Mouse (Mus musculus): Measurements from ENCODE around the gene Fbxo7.

Fbxo7 gene

GRCm38 (mm10) chr10:86091919-86092318, 70.1 kb downstream of the Fbxo7 start:
- CTCF ChIA-PET: no interaction called here

- CTCF ChIA-PET: no interaction called here
Measured at GRCm38 (mm10) chr10:86093109-86094035, 71.6 kb downstream of the Fbxo7 start.

- CTCF ChIA-PET: no interaction called here
Measured at GRCm38 (mm10) chr10:86098363-86098762, 76.6 kb downstream of the Fbxo7 start.

- CTCF ChIA-PET: no interaction called here
Measured at GRCm38 (mm10) chr10:86100281-86100851, 78.6 kb downstream of the Fbxo7 start.
